ENCODE assay signal across 8 mouse cellular contexts in the genomic region with DNA sequence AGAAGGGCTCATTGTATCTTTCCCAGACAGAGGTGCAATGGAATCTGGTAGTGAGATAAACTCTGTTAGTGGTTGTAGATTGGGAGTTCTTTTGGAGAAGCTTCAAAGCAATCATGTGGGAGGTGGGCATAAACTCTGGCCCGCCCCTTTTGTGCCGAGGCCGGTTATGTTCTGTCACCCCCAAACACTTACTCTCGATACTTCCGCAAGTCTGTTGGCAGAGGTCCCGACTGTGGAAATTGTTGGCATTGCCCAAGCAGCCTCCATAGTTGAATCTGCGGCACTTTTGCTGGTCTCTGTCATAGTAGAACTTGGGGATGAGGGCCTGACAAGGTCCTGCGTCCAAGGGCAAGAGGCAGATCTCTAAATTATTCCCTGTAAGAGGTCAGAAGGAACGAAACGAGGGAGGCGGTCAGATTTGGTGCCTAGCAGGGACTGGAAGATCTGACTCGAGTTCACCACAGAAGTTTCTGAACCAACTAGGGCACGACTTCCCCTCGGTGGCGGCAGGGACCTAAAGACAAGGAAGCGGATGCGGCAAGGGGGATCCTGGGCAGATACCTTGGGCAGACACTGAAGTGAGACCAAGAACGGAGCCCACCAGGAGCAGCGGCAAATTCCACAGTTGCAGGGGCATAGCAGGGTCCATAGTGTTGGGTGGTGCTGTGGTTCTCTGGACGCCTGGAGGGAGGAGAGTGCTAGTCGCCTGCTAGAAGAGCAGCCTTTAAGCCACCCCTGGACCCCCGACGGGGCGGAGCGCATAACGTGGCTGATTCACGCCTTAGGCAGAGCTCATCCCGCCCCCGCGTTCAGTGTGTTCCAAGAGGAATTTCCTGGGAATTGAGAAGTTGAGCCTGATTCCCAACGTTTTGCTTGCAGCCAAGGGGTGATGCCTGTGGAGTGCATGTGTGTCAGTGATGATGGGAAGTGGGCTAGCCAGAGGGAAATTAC. TPM values are rescaled to one million over a fixed set of nuclear protein-coding genes. Genes with fewer than 3 reads are reported as not detected.
DNase-seq lines count a peak whose midpoint lies in the region; ATAC-seq lines count a peak whose summit lies in the region.
"Had no signal": no experiment of that assay in that cellular context is flagged by ENCODE, and none has a peak within 500 bp of the region (broad histone marks: within the 10 kb centered on the region; RNA-seq: fewer than 3 reads in every experiment).

No protein-coding gene starts in this region.

- DNase-seq in ZHBTc4 (ENCODE audit: low read depth, low spot score) = peak; percentile 48
- DNase-seq in gastrocnemius, postnatal 36 days = peak; percentile 10 to 25
- DNase-seq in liver, embryonic 11.5 days (ENCODE audit: low spot score) = peak; percentile 36
- DNase-seq in midbrain, embryonic 14.5 days = peak; percentile 4
- DNase-seq in urinary bladder, postnatal 25 days (ENCODE audit: low spot score) = peak; percentile 28

- intact Hi-C loops in gastrocnemius, postnatal 36 days (cut with DNase I) = no loop called here

- WGBS in hindbrain, embryonic 16.5 days = 37% methylated on average over 31 of the region's 31 CpGs
- WGBS in liver, embryonic 11.5 days = 14% methylated on average over 31 of the region's 31 CpGs
- WGBS in midbrain, embryonic 14.5 days = 35% methylated on average over 31 of the region's 31 CpGs

- H3K27me3 ChIP-seq in hindbrain, embryonic 16.5 days (replicated peaks; ENCODE audit: control insufficient read depth, insufficient read depth, low read length) = no peaks in the 10 kb centered on the region
- no peaks in the 10 kb centered on the region for H3K27me3 ChIP-seq in liver, embryonic 11.5 days (replicated peaks; ENCODE audit: control insufficient read depth, insufficient read depth, low read length)
- no peaks in the 10 kb centered on the region for H3K27me3 ChIP-seq in midbrain, embryonic 14.5 days (ENCODE audit: control insufficient read depth, insufficient read depth, low read length)

- no peaks in the 10 kb centered on the region for H3K9me3 ChIP-seq in hindbrain, embryonic 16.5 days (ENCODE audit: control insufficient read depth, low read length)
- H3K9me3 ChIP-seq in liver, embryonic 11.5 days (ENCODE audit: control insufficient read depth, low read length) = no peaks in the 10 kb centered on the region
- no peaks in the 10 kb centered on the region for H3K9me3 ChIP-seq in midbrain, embryonic 14.5 days (ENCODE audit: control insufficient read depth, low read length)

- H3K36me3 ChIP-seq in hindbrain, embryonic 16.5 days (ENCODE audit: control insufficient read depth, insufficient read depth, low read length) = no peaks in the 10 kb centered on the region
- H3K36me3 ChIP-seq in liver, embryonic 11.5 days (ENCODE audit: control insufficient read depth, insufficient read depth, low read length) = no peaks in the 10 kb centered on the region
- H3K36me3 ChIP-seq in midbrain, embryonic 14.5 days (ENCODE audit: control insufficient read depth, insufficient read depth, low read length) = no peaks in the 10 kb centered on the region

- peak overlapping the region; percentile 44 for H3K4me2 ChIP-seq in hindbrain, embryonic 16.5 days (ENCODE audit: low read length)
- peak overlapping the region; percentile 59 for H3K4me2 ChIP-seq in liver, embryonic 11.5 days
- peak overlapping the region; percentile 15; the same call in 1 of the 2 replicates for H3K4me2 ChIP-seq in midbrain, embryonic 14.5 days (ENCODE audit: low read length)

- H3K4me3 ChIP-seq in brown adipose tissue, adult 24 weeks (ENCODE audit: insufficient read depth, low read depth, low read length) = peak overlapping the region; percentile 58
- H3K4me3 ChIP-seq in hindbrain, embryonic 16.5 days (ENCODE audit: low read length) = peak overlapping the region; percentile 21
- H3K4me3 ChIP-seq in liver, embryonic 11.5 days (ENCODE audit: low read depth, low read length) = peak overlapping the region; percentile 24
- no peak overlapping the region for H3K4me3 ChIP-seq in midbrain, embryonic 14.5 days (replicated peaks; ENCODE audit: low read depth, low read length)

- H3K27ac ChIP-seq in brown adipose tissue, adult 24 weeks (replicated peaks; ENCODE audit: low read depth, low read length) = peak overlapping the region; percentile 32
- H3K27ac ChIP-seq in hindbrain, embryonic 16.5 days (ENCODE audit: low read depth, low read length) = no peak overlapping the region
- no peak overlapping the region for H3K27ac ChIP-seq in liver, embryonic 11.5 days (ENCODE audit: low read depth, low read length)
- no peak overlapping the region for H3K27ac ChIP-seq in midbrain, embryonic 14.5 days (replicated peaks; ENCODE audit: low read depth, low read length)

- H3K4me1 ChIP-seq in brown adipose tissue, adult 24 weeks (ENCODE audit: control insufficient read depth, insufficient read depth, insufficient read length, low read length) = no peaks in the 10 kb centered on the region
- H3K4me1 ChIP-seq in hindbrain, embryonic 16.5 days (ENCODE audit: control insufficient read depth, insufficient read depth, low read depth, low read length) = no peaks in the 10 kb centered on the region
- H3K4me1 ChIP-seq in liver, embryonic 11.5 days (replicated peaks; ENCODE audit: control insufficient read depth, insufficient read depth, low read length) = no peaks in the 10 kb centered on the region
- H3K4me1 ChIP-seq in midbrain, embryonic 14.5 days (ENCODE audit: control insufficient read depth, insufficient read depth, low read length) = no peaks in the 10 kb centered on the region

- ATAC-seq in hindbrain, embryonic 16.5 days = no peak
- ATAC-seq in liver, embryonic 11.5 days (replicated peaks; ENCODE audit: low FRiP score) = peak; percentile 51
- ATAC-seq in midbrain, embryonic 14.5 days (ENCODE audit: low FRiP score, low TSS enrichment) = no peak

- no peak overlapping the region for H3K9ac ChIP-seq in hindbrain, embryonic 16.5 days (ENCODE audit: low read depth, low read length)
- H3K9ac ChIP-seq in liver, embryonic 11.5 days (ENCODE audit: low read depth, low read length) = no peak overlapping the region
- H3K9ac ChIP-seq in midbrain, embryonic 14.5 days (replicated peaks; ENCODE audit: low read length) = no peak overlapping the region

RNA-seq across cellular contexts. Expression of a gene that starts 20.8 kb away (rescaled TPM):
- polyA plus RNA-seq in brown adipose tissue, adult 24 weeks (2012; ENCODE audit: insufficient read depth, insufficient read length, missing spikeins) = 0.75 and 1.1 TPM in 2 replicates
- under 1 TPM; 0.32 to 0.46 TPM for total RNA-seq in gastrocnemius, postnatal 36 days (2021)
- polyA plus RNA-seq in hindbrain, embryonic 16.5 days (2015; fragmentation: Nextera tagmentation; extraction: Ambion mirVana) = 0.49 and 1.1 TPM in 2 replicates
- polyA plus RNA-seq in liver, embryonic 11.5 days (2014; fragmentation: Nextera tagmentation; extraction: Ambion mirVana) = 12.4 and 12.6 TPM in 2 replicates
- 0.28 and 0.41 TPM in 2 replicates for polyA plus RNA-seq in midbrain, embryonic 14.5 days (2014; fragmentation: Nextera tagmentation; extraction: Ambion mirVana)

RNA-seq across cellular contexts. Expression of a gene that starts 25.6 kb away (rescaled TPM):
- polyA plus RNA-seq in brown adipose tissue, adult 24 weeks (2012; ENCODE audit: insufficient read depth, insufficient read length, missing spikeins) = not detected in 2 replicates
- total RNA-seq in gastrocnemius, postnatal 36 days (2021) = not detected
- not detected in 2 replicates for polyA plus RNA-seq in hindbrain, embryonic 16.5 days (2015; fragmentation: Nextera tagmentation; extraction: Ambion mirVana)
- polyA plus RNA-seq in liver, embryonic 11.5 days (2014; fragmentation: Nextera tagmentation; extraction: Ambion mirVana) = not detected in 2 replicates
- not detected in 2 replicates for polyA plus RNA-seq in midbrain, embryonic 14.5 days (2014; fragmentation: Nextera tagmentation; extraction: Ambion mirVana)
- polyA plus RNA-seq: cortical plate, adult 2 months had no signal

RNA-seq across cellular contexts. Expression of a gene that starts 35.8 kb away (rescaled TPM):
- 82.4 and 105 TPM in 2 replicates for polyA plus RNA-seq in brown adipose tissue, adult 24 weeks (2012; ENCODE audit: insufficient read depth, insufficient read length, missing spikeins)
- total RNA-seq in gastrocnemius, postnatal 36 days (2021) = 10 to 100 TPM; 17.8 to 22.3 TPM
- 26.4 and 27.8 TPM in 2 replicates for polyA plus RNA-seq in hindbrain, embryonic 16.5 days (2015; fragmentation: Nextera tagmentation; extraction: Ambion mirVana)
- 35.2 and 35.3 TPM in 2 replicates for polyA plus RNA-seq in liver, embryonic 11.5 days (2014; fragmentation: Nextera tagmentation; extraction: Ambion mirVana)
- 15.4 and 24.5 TPM in 2 replicates for polyA plus RNA-seq in midbrain, embryonic 14.5 days (2014; fragmentation: Nextera tagmentation; extraction: Ambion mirVana)
